Mouse (Mus musculus): ENCODE measurements around the gene Nodal. TPM values are rescaled to one million over a fixed set of nuclear protein-coding genes. Genes with fewer than 3 reads are reported as not detected.

Nodal gene
- total and polyA plus RNA-seq, 3 experiments = 0.13 TPM; not detected in 2

- no peak for DNase-seq (ENCODE audit: extremely low read depth)
- Histone ChIP-seq H3K9ac (ENCODE audit: insufficient read depth, low read depth) (peak overlapping the region; percentile 65), H3K4me2 (ENCODE audit: insufficient read depth, low read depth, poor library complexity, severe bottlenecking) (peak overlapping the region; percentile 46), H3K9me3 (replicated peaks; ENCODE audit: low read length) (no peaks in the 10 kb centered on the region), H3K27ac (ENCODE audit: insufficient read depth, low read depth) (peak overlapping the region; percentile 43), H3K36me3 (replicated peaks in 1 of 2; ENCODE audit: control insufficient read depth in 1 of 2, insufficient read depth in 1 of 2, low read length in 1 of 2) (peaks cover 4 to 21% of the 10 kb centered on the region in 2 experiments), H3K79me2 (replicated peaks; ENCODE audit: control insufficient read depth, extremely low read depth, insufficient read depth, poor library complexity, severe bottlenecking) (peaks cover 53% of the 10 kb centered on the region), H3K27me3 (replicated peaks) (no peaks in the 10 kb centered on the region), H3K4me1 (ENCODE audit: control insufficient read depth in 1 of 2, insufficient read depth in 2 of 2) (peaks cover 26 to 40% of the 10 kb centered on the region in 2 experiments), H3K4me3 (replicated peaks in 1 of 3; ENCODE audit: low read depth in 2 of 3, low read length in 2 of 3, poor library complexity in 1 of 3) (peak overlapping the region; percentile 95 to 99 (median 98))
- dilution Hi-C loops (cut with MboI; ENCODE audit: extremely low pct_ligation_motif_present, extremely low pct_unique_long_range_greater_than_20kb, low sequenced_read_pairs) (no loop called here), in situ Hi-C loops (cut with MboI; ENCODE audit: low pct_ligation_motif_present, low pct_unique_long_range_greater_than_20kb, low sequenced_read_pairs) (no loop called here)
- no peak for TF ChIP-seq BHLHE40 (IDR thresholded peaks at IDR 0.05; ENCODE audit: low read depth, low read length)
- peak; percentile 38 for TF ChIP-seq MXI1 (IDR thresholded peaks at IDR 0.05; ENCODE audit: low read depth, low read length)
- no peak for TF ChIP-seq MAZ (IDR thresholded peaks at IDR 0.05; ENCODE audit: low read depth, low read length)
- TF ChIP-seq SIN3A (IDR thresholded peaks at IDR 0.05; ENCODE audit: low read length) = peak; percentile 64; the same call in 1 of the 2 replicates
- no peak for TF ChIP-seq ZC3H11A (IDR thresholded peaks at IDR 0.05; ENCODE audit: low read depth, low read length)
- TF ChIP-seq ELF1 (IDR thresholded peaks at IDR 0.05; ENCODE audit: low read depth, low read length) = no peak
Measured at GRCm38 (mm10) chr10:61451931-61452617, 34.3 kb downstream of the Nodal start.

- Histone ChIP-seq H3K4me2 (ENCODE audit: insufficient read depth, low read depth, poor library complexity, severe bottlenecking) (peak within 1 kb of the TSS; percentile 46), H3K9me3 (replicated peaks; ENCODE audit: low read length) (no peaks in the 10 kb centered on the region), H3K27ac (ENCODE audit: insufficient read depth, low read depth) (peak within 1 kb of the TSS; percentile 43), H3K36me3 (replicated peaks in 1 of 2; ENCODE audit: control insufficient read depth in 1 of 2, insufficient read depth in 1 of 2, low read length in 1 of 2) (peaks cover 0 to 15% of the 10 kb centered on the region in 2 experiments), H3K4me3 (replicated peaks in 1 of 3; ENCODE audit: low read depth in 2 of 3, low read length in 2 of 3, poor library complexity in 1 of 3) (peak within 1 kb of the TSS; percentile 95 to 99 (median 98)), H3K9ac (ENCODE audit: insufficient read depth, low read depth) (peak within 1 kb of the TSS; percentile 65), H3K79me2 (replicated peaks; ENCODE audit: control insufficient read depth, extremely low read depth, insufficient read depth, poor library complexity, severe bottlenecking) (peaks cover 48% of the 10 kb centered on the region), H3K27me3 (replicated peaks) (no peaks in the 10 kb centered on the region), H3K4me1 (ENCODE audit: control insufficient read depth in 1 of 2, insufficient read depth in 2 of 2) (peaks cover 23 to 34% of the 10 kb centered on the region in 2 experiments)
- in situ Hi-C loops (cut with MboI; ENCODE audit: low pct_ligation_motif_present, low pct_unique_long_range_greater_than_20kb, low sequenced_read_pairs) = no loop called here
- dilution Hi-C loops (cut with MboI; ENCODE audit: extremely low pct_ligation_motif_present, extremely low pct_unique_long_range_greater_than_20kb, low sequenced_read_pairs) = no loop called here
- peak; percentile 97 for DNase-seq (ENCODE audit: extremely low read depth)
- TF ChIP-seq ZNF384 (IDR thresholded peaks at IDR 0.05; ENCODE audit: low read depth, low read length) (no peak), TBP (conservative IDR thresholded peaks at IDR 0.05; ENCODE audit: low read depth, low read length) (peak; percentile 86), HCFC1 (IDR thresholded peaks at IDR 0.05; ENCODE audit: low read depth, low read length) (peak; percentile 81), USF1 (IDR thresholded peaks at IDR 0.05; ENCODE audit: low read depth, low read length) (no peak), JUN (IDR thresholded peaks at IDR 0.05; ENCODE audit: insufficient read depth, low read depth, low read length) (no peak), ELF1 (IDR thresholded peaks at IDR 0.05; ENCODE audit: low read depth, low read length) (peak; percentile 98), BHLHE40 (IDR thresholded peaks at IDR 0.05; ENCODE audit: low read depth, low read length) (no peak; the same call in 1 of the 2 replicates), USF2 (conservative IDR thresholded peaks at IDR 0.05; ENCODE audit: low read depth, low read length) (no peak), ETS1 (conservative IDR thresholded peaks at IDR 0.05; ENCODE audit: low read depth, low read length) (no peak), NELFE (IDR thresholded peaks at IDR 0.05; ENCODE audit: low read depth, low read length) (peak; percentile 85), MAX (IDR thresholded peaks at IDR 0.05; ENCODE audit: low read length) (no peak), RAD21 (IDR thresholded peaks at IDR 0.05; ENCODE audit: low read depth, low read length) (no peak), IRF4 (IDR thresholded peaks at IDR 0.05; ENCODE audit: low read depth, low read length) (peak; percentile 60; the same call in 1 of the 2 replicates), MYC (IDR thresholded peaks at IDR 0.05; ENCODE audit: low read depth, low read length) (no peak), SIN3A (IDR thresholded peaks at IDR 0.05; ENCODE audit: low read length) (0 out of 2 replicates have a peak, but pooled peaks have one; percentile 62), SMC3 (IDR thresholded peaks at IDR 0.05; ENCODE audit: low read depth, low read length) (no peak), CHD2 (IDR thresholded peaks at IDR 0.05; ENCODE audit: low read length) (0 out of 2 replicates have a peak, but pooled peaks have one; percentile 19), CTCF (conservative IDR thresholded peaks at IDR 0.05 in 1 of 2, IDR thresholded peaks at IDR 0.05 in 1 of 2; ENCODE audit: low read depth in 2 of 2, low read length in 2 of 2) (no peak), JUND (conservative IDR thresholded peaks at IDR 0.05; ENCODE audit: low read depth, low read length) (no peak), CHD1 (IDR thresholded peaks at IDR 0.05; ENCODE audit: low read depth, low read length) (no peak), PAX5 (IDR thresholded peaks at IDR 0.05; ENCODE audit: low read length) (no peak), RCOR1 (conservative IDR thresholded peaks at IDR 0.05; ENCODE audit: low read depth, low read length) (no peak), UBTF (IDR thresholded peaks at IDR 0.05; ENCODE audit: low read depth, low read length) (peak; percentile 55; the same call in 1 of the 2 replicates), NRF1 (IDR thresholded peaks at IDR 0.05; ENCODE audit: low read depth, low read length) (peak; percentile 42; the same call in 1 of the 2 replicates), MAZ (IDR thresholded peaks at IDR 0.05; ENCODE audit: low read depth, low read length) (0 out of 2 replicates have a peak, but pooled peaks have one; percentile 17), GABPA (IDR thresholded peaks at IDR 0.05; ENCODE audit: insufficient replicate concordance, low read depth, low read length) (no peak), ZMIZ1 (IDR thresholded peaks at IDR 0.05; ENCODE audit: low read depth, low read length) (peak; percentile 78; the same call in 1 of the 2 replicates), POLR2AphosphoS2 (IDR thresholded peaks at IDR 0.05; ENCODE audit: low read depth, low read length) (peak; percentile 57; the same call in 1 of the 2 replicates)
Measured at GRCm38 (mm10) chr10:61452645-61453044, 34.9 kb downstream of the Nodal start, which contains the start of gene Eif4ebp2. Gene Eif4ebp2 (minus strand): TSS chr10:61452661.

Data from CH12.LX (cell line).